Mouse (Mus musculus): ENCODE measurements around the gene Hbs1l. TPM values are rescaled to one million over a fixed set of nuclear protein-coding genes. Genes with fewer than 3 reads are reported as not detected.

Hbs1l gene
- polyA plus RNA-seq, 1 experiment, result 43.7 TPM

GRCm38 (mm10) chr10:21318250-21318649, 22.5 kb downstream of the Hbs1l start:
- H3K27ac ChIP-seq (ENCODE audit: insufficient read depth, low read length), result no peak overlapping the region
- no peaks in the 10 kb centered on the region for H3K27me3 ChIP-seq (ENCODE audit: control insufficient read depth, insufficient read depth, low read length)
- no peak for TF ChIP-seq CTCF (IDR thresholded peaks at IDR 0.05; ENCODE audit: borderline replicate concordance, insufficient read depth, low read depth, low read length)
- TF ChIP-seq POLR2A (IDR thresholded peaks at IDR 0.05; ENCODE audit: borderline replicate concordance, insufficient read depth, low read length), result no peak
- H3K4me1 ChIP-seq (ENCODE audit: control insufficient read depth, insufficient read depth, low read length), result no peaks in the 10 kb centered on the region
- no peak for DNase-seq
- no peak overlapping the region for H3K4me3 ChIP-seq (replicated peaks; ENCODE audit: insufficient read depth, low read depth, low read length)
- 92% methylated on average over 4 of the region's 4 CpGs for WGBS

- 95% methylated on average over 1 of the region's 1 CpGs for WGBS
- Histone ChIP-seq H3K4me1 (ENCODE audit: control insufficient read depth, insufficient read depth, low read length) (no peaks in the 10 kb centered on the region), H3K27ac (ENCODE audit: insufficient read depth, low read length) (no peak overlapping the region), H3K4me3 (replicated peaks; ENCODE audit: insufficient read depth, low read depth, low read length) (no peak overlapping the region), H3K27me3 (ENCODE audit: control insufficient read depth, insufficient read depth, low read length) (no peaks in the 10 kb centered on the region)
- TF ChIP-seq POLR2A (IDR thresholded peaks at IDR 0.05; ENCODE audit: borderline replicate concordance, insufficient read depth, low read length) (no peak), CTCF (IDR thresholded peaks at IDR 0.05; ENCODE audit: borderline replicate concordance, insufficient read depth, low read depth, low read length) (no peak)
- DNase-seq, result no peak
Observed at GRCm38 (mm10) chr10:21318996-21319395, 23.2 kb downstream of the Hbs1l start.

- Histone ChIP-seq H3K27me3 (ENCODE audit: control insufficient read depth, insufficient read depth, low read length) (no peaks in the 10 kb centered on the region), H3K27ac (ENCODE audit: insufficient read depth, low read length) (no peak overlapping the region), H3K4me3 (replicated peaks; ENCODE audit: insufficient read depth, low read depth, low read length) (no peak overlapping the region), H3K4me1 (ENCODE audit: control insufficient read depth, insufficient read depth, low read length) (no peaks in the 10 kb centered on the region)
- DNase-seq, result no peak
- 75% methylated on average over 6 of the region's 6 CpGs for WGBS
- TF ChIP-seq POLR2A (IDR thresholded peaks at IDR 0.05; ENCODE audit: borderline replicate concordance, insufficient read depth, low read length) (no peak), CTCF (IDR thresholded peaks at IDR 0.05; ENCODE audit: borderline replicate concordance, insufficient read depth, low read depth, low read length) (no peak)
Observed at GRCm38 (mm10) chr10:21320601-21321000, 24.8 kb downstream of the Hbs1l start.

- no peak overlapping the region for H3K27ac ChIP-seq (ENCODE audit: insufficient read depth, low read length)
- H3K4me3 ChIP-seq (replicated peaks; ENCODE audit: insufficient read depth, low read depth, low read length), result no peak overlapping the region
- DNase-seq, result no peak
- no peaks in the 10 kb centered on the region for H3K27me3 ChIP-seq (ENCODE audit: control insufficient read depth, insufficient read depth, low read length)
- WGBS, result 93% methylated on average over 6 of the region's 6 CpGs
- H3K4me1 ChIP-seq (ENCODE audit: control insufficient read depth, insufficient read depth, low read length), result no peaks in the 10 kb centered on the region
- no peak for TF ChIP-seq POLR2A (IDR thresholded peaks at IDR 0.05; ENCODE audit: borderline replicate concordance, insufficient read depth, low read length)
- no peak for TF ChIP-seq CTCF (IDR thresholded peaks at IDR 0.05; ENCODE audit: borderline replicate concordance, insufficient read depth, low read depth, low read length)
Observed at GRCm38 (mm10) chr10:21326352-21326751, 30.6 kb downstream of the Hbs1l start.

- WGBS, result 85% methylated on average over 7 of the region's 7 CpGs
- H3K4me1 ChIP-seq (ENCODE audit: control insufficient read depth, insufficient read depth, low read length), result no peaks in the 10 kb centered on the region
- no peaks in the 10 kb centered on the region for H3K27me3 ChIP-seq (ENCODE audit: control insufficient read depth, insufficient read depth, low read length)
- no peak overlapping the region for H3K27ac ChIP-seq (ENCODE audit: insufficient read depth, low read length)
- no peak for TF ChIP-seq POLR2A (IDR thresholded peaks at IDR 0.05; ENCODE audit: borderline replicate concordance, insufficient read depth, low read length)
- TF ChIP-seq CTCF (IDR thresholded peaks at IDR 0.05; ENCODE audit: borderline replicate concordance, insufficient read depth, low read depth, low read length), result no peak
- no peak overlapping the region for H3K4me3 ChIP-seq (replicated peaks; ENCODE audit: insufficient read depth, low read depth, low read length)
- no peak for DNase-seq
Observed at GRCm38 (mm10) chr10:21327605-21328135, 31.9 kb downstream of the Hbs1l start.

- DNase-seq, result no peak
- H3K4me1 ChIP-seq (ENCODE audit: control insufficient read depth, insufficient read depth, low read length), result peaks cover 4% of the 10 kb centered on the region; the same call in 1 of the 2 replicates
- no peaks in the 10 kb centered on the region for H3K27me3 ChIP-seq (ENCODE audit: control insufficient read depth, insufficient read depth, low read length)
- TF ChIP-seq CTCF (IDR thresholded peaks at IDR 0.05; ENCODE audit: borderline replicate concordance, insufficient read depth, low read depth, low read length), result no peak
- TF ChIP-seq POLR2A (IDR thresholded peaks at IDR 0.05; ENCODE audit: borderline replicate concordance, insufficient read depth, low read length), result no peak
- no peak overlapping the region for H3K27ac ChIP-seq (ENCODE audit: insufficient read depth, low read length)
- no peak overlapping the region for H3K4me3 ChIP-seq (replicated peaks; ENCODE audit: insufficient read depth, low read depth, low read length)
- 34% methylated on average over 7 of the region's 7 CpGs for WGBS
Observed at GRCm38 (mm10) chr10:21334349-21335105, 38.7 kb downstream of the Hbs1l start.

- no peak for TF ChIP-seq POLR2A (IDR thresholded peaks at IDR 0.05; ENCODE audit: borderline replicate concordance, insufficient read depth, low read length)
- TF ChIP-seq CTCF (IDR thresholded peaks at IDR 0.05; ENCODE audit: borderline replicate concordance, insufficient read depth, low read depth, low read length), result no peak
- no peak overlapping the region for H3K4me3 ChIP-seq (replicated peaks; ENCODE audit: insufficient read depth, low read depth, low read length)
- 92% methylated on average over 5 of the region's 5 CpGs for WGBS
Observed at GRCm38 (mm10) chr10:21335534-21335933, 39.8 kb downstream of the Hbs1l start.

GRCm38 (mm10) chr10:21337191-21337590, 41.4 kb downstream of the Hbs1l start:
- Histone ChIP-seq H3K27ac (ENCODE audit: insufficient read depth, low read length) (no peak overlapping the region), H3K4me3 (replicated peaks; ENCODE audit: insufficient read depth, low read depth, low read length) (no peak overlapping the region), H3K4me1 (ENCODE audit: control insufficient read depth, insufficient read depth, low read length) (peaks cover 4% of the 10 kb centered on the region; the same call in 1 of the 2 replicates), H3K27me3 (ENCODE audit: control insufficient read depth, insufficient read depth, low read length) (no peaks in the 10 kb centered on the region)
- 73% methylated on average over 2 of the region's 2 CpGs for WGBS
- peak; percentile 19; the same call in 1 of the 2 replicates for TF ChIP-seq CTCF (IDR thresholded peaks at IDR 0.05; ENCODE audit: borderline replicate concordance, insufficient read depth, low read depth, low read length)
- no peak for TF ChIP-seq POLR2A (IDR thresholded peaks at IDR 0.05; ENCODE audit: borderline replicate concordance, insufficient read depth, low read length)
- DNase-seq, result no peak

More at GRCm38 (mm10) chr10:21335534-21335933, 39.8 kb downstream of the Hbs1l start:
- Histone ChIP-seq H3K27me3 (ENCODE audit: control insufficient read depth, insufficient read depth, low read length) (no peaks in the 10 kb centered on the region), H3K4me1 (ENCODE audit: control insufficient read depth, insufficient read depth, low read length) (peaks cover 4% of the 10 kb centered on the region; the same call in 1 of the 2 replicates), H3K27ac (ENCODE audit: insufficient read depth, low read length) (no peak overlapping the region)
- DNase-seq, result no peak
